Mouse (Mus musculus) liver, postnatal 0 days (tissue): ENCODE data around the gene Zfp369.

Experiments
- CTCF ChIP-seq: sonication (generic); IDR thresholded peaks from 2 replicates; pipeline ENCODE4 v1.5.1; 2016; ENCODE audit warnings: antibody characterized with exemption, low read depth
- EP300 ChIP-seq: IDR thresholded peaks from 2 replicates; pipeline ENCODE4 v1.6.1; 2016; ENCODE audit warnings: antibody characterized with exemption, low read depth, mild to moderate bottlenecking

GRCm38 (mm10) chr13:65286771-65287170, 8.2 kb downstream of the Zfp369 start:
- TF ChIP-seq EP300 (no peak), CTCF (peak; percentile 42; the same call in 1 of the 2 replicates)
